30 mouse cellular contexts compared by ENCODE assay signal in genomic region chr17:67343006-67343405, GRCm38 (mm10). TPM values are rescaled to one million over a fixed set of nuclear protein-coding genes. Genes with fewer than 3 reads are reported as not detected.
A peak's percentile ranks its signal among the peaks of the same experiment; 100 is the strongest.
DNase-seq lines count a peak whose midpoint lies in the region; ATAC-seq and TF ChIP-seq lines count a peak whose summit lies in the region.
"Had no signal": no experiment of that assay in that cellular context is flagged by ENCODE, and none has a peak within 500 bp of the region (broad histone marks: within the 10 kb centered on the region; RNA-seq: fewer than 3 reads in every experiment).

No protein-coding gene starts in this region.

- TF ChIP-seq EP300 in heart, adult 2 months (IDR thresholded peaks at IDR 0.05; ENCODE audit: insufficient read depth, low read depth, low read length) = no peak

- H3K4me1 ChIP-seq in heart, adult 2 months (ENCODE audit: control insufficient read depth, insufficient read depth, low read length) = peaks cover 37% of the 10 kb centered on the region
- no peaks in the 10 kb centered on the region for H3K4me1 ChIP-seq in heart, embryonic 11.5 days (ENCODE audit: control insufficient read depth, insufficient read depth, low read length)
- peaks cover 54% of the 10 kb centered on the region for H3K4me1 ChIP-seq in brown adipose tissue, adult 24 weeks (ENCODE audit: control insufficient read depth, insufficient read depth, insufficient read length, low read length)
- H3K4me1 ChIP-seq in hindbrain, embryonic 10.5 days (replicated peaks) = peaks cover 7% of the 10 kb centered on the region; the same call in 1 of the 2 replicates
- H3K4me1 ChIP-seq: forebrain, embryonic 12.5 days had no signal

- 42% methylated on average over 6 of the region's 6 CpGs for WGBS in heart, adult 2 months
- WGBS in heart, embryonic 11.5 days (ENCODE audit: insufficient replicate concordance) = 54% methylated on average over 6 of the region's 6 CpGs
- WGBS in hindbrain, embryonic 10.5 days = 93% methylated on average over 6 of the region's 6 CpGs

- intact Hi-C loops in heart, adult 2 months (cut with DNase I) = no loop called here

- peak; percentile 52; the same call in 1 of the 2 replicates for ATAC-seq in frontal cortex, adult (ENCODE audit: low TSS enrichment)
- ATAC-seq in heart, embryonic 11.5 days (replicated peaks; ENCODE audit: insufficient number of reproducible peaks, low FRiP score, low TSS enrichment) = no peak
- ATAC-seq: forebrain, embryonic 15.5 days; hindbrain, postnatal 0 days; inflammation-experienced regulatory T-cells, adult 6 months; intestine, embryonic 16.5 days; Patski had no signal

- peak overlapping the region; percentile 31; the same call in 1 of the 2 replicates for H3K27ac ChIP-seq in heart, adult 2 months
- H3K27ac ChIP-seq in heart, embryonic 11.5 days (ENCODE audit: low read depth, low read length) = no peak overlapping the region
- H3K27ac ChIP-seq in brown adipose tissue, adult 24 weeks (replicated peaks; ENCODE audit: low read depth, low read length) = peak overlapping the region; percentile 81
- H3K27ac ChIP-seq in hindbrain, embryonic 10.5 days = no peak overlapping the region
- H3K27ac ChIP-seq: embryonic facial prominence, embryonic 10.5 days; embryonic facial prominence, embryonic 13.5 days; forebrain, embryonic 12.5 days; forebrain, embryonic 15.5 days; heart, embryonic 15.5 days; hindbrain, embryonic 14.5 days; hindbrain, postnatal 0 days had no signal

- TF ChIP-seq POLR2A in heart, adult 2 months (IDR thresholded peaks at IDR 0.05; ENCODE audit: insufficient read depth, low read depth, low read length) = no peak

- no peak overlapping the region for H3K4me3 ChIP-seq in heart, adult 2 months
- no peak overlapping the region for H3K4me3 ChIP-seq in heart, embryonic 11.5 days (ENCODE audit: low read depth, low read length)
- H3K4me3 ChIP-seq in brown adipose tissue, adult 24 weeks (ENCODE audit: insufficient read depth, low read depth, low read length) = no peak overlapping the region
- H3K4me3 ChIP-seq in hindbrain, embryonic 10.5 days = no peak overlapping the region
- H3K4me3 ChIP-seq: embryonic facial prominence, embryonic 10.5 days; embryonic facial prominence, embryonic 13.5 days; erythroblast, embryonic 14.5 days; forebrain, embryonic 12.5 days; forebrain, embryonic 15.5 days; heart, embryonic 12.5 days; heart, embryonic 15.5 days had no signal

- DNase-seq in frontal cortex, postnatal 36 days (ENCODE audit: low spot score in 2 of 2) = no peak
- DNase-seq in heart, adult 2 months = peak in 1 of 2 experiments; percentile 8
- DNase-seq in hindbrain, embryonic 10.5 days (ENCODE audit: low spot score) = no peak
- no peak for DNase-seq in urinary bladder, adult 2 months (ENCODE audit: low spot score)
- DNase-seq: adrenal gland, postnatal 10 days; adrenal gland, postnatal 36 days; cerebellum, adult 11-12 months; cerebellum, adult 8-10 months; cerebellum, postnatal 10 days; cerebellum, postnatal 36 days; embryo, embryonic 11 days; gastrocnemius, postnatal 10 days; gastrocnemius, postnatal 36 days; heart, postnatal 10 days; heart, postnatal 36 days had no signal

- H3K9me3 ChIP-seq in heart, embryonic 11.5 days (replicated peaks; ENCODE audit: control insufficient read depth, low read length) = no peaks in the 10 kb centered on the region
- no peaks in the 10 kb centered on the region for H3K9me3 ChIP-seq in hindbrain, embryonic 10.5 days
- H3K9me3 ChIP-seq: embryonic facial prominence, embryonic 10.5 days; embryonic facial prominence, embryonic 13.5 days; forebrain, embryonic 12.5 days; forebrain, embryonic 15.5 days; heart, embryonic 12.5 days; heart, embryonic 15.5 days had no signal

- peaks cover 17% of the 10 kb centered on the region for H3K36me3 ChIP-seq in heart, adult 2 months (ENCODE audit: control insufficient read depth, insufficient read depth, low read length)
- H3K36me3 ChIP-seq in heart, embryonic 11.5 days (ENCODE audit: control insufficient read depth, insufficient read depth, low read length) = no peaks in the 10 kb centered on the region
- no peaks in the 10 kb centered on the region for H3K36me3 ChIP-seq in hindbrain, embryonic 10.5 days
- H3K36me3 ChIP-seq: embryonic facial prominence, embryonic 10.5 days; embryonic facial prominence, embryonic 13.5 days; forebrain, embryonic 12.5 days; forebrain, embryonic 15.5 days; heart, embryonic 12.5 days; heart, embryonic 15.5 days had no signal

- no peak for TF ChIP-seq CTCF in heart, adult 2 months (IDR thresholded peaks at IDR 0.05)

- no peak overlapping the region for H3K4me2 ChIP-seq in heart, embryonic 11.5 days
- H3K4me2 ChIP-seq: embryonic facial prominence, embryonic 13.5 days; forebrain, embryonic 12.5 days; forebrain, embryonic 15.5 days; heart, embryonic 12.5 days; heart, embryonic 15.5 days; hindbrain, embryonic 14.5 days had no signal

- H3K9ac ChIP-seq in heart, adult 2 months (ENCODE audit: low read depth, low read length) = no peak overlapping the region
- H3K9ac ChIP-seq in heart, embryonic 11.5 days (ENCODE audit: low read depth, low read length) = no peak overlapping the region
- H3K9ac ChIP-seq: embryonic facial prominence, embryonic 13.5 days; forebrain, embryonic 12.5 days; forebrain, embryonic 15.5 days; heart, embryonic 12.5 days; heart, embryonic 15.5 days; hindbrain, embryonic 14.5 days had no signal

- H3K79me2 ChIP-seq in heart, adult 2 months (replicated peaks; ENCODE audit: control insufficient read depth, insufficient read depth, low read length) = peaks cover 6% of the 10 kb centered on the region

- H3K27me3 ChIP-seq in heart, adult 2 months (ENCODE audit: control insufficient read depth, insufficient read depth, low read length) = no peaks in the 10 kb centered on the region
- no peaks in the 10 kb centered on the region for H3K27me3 ChIP-seq in heart, embryonic 11.5 days (ENCODE audit: control insufficient read depth, insufficient read depth, low read length)
- no peaks in the 10 kb centered on the region for H3K27me3 ChIP-seq in hindbrain, embryonic 10.5 days (ENCODE audit: insufficient read depth, poor library complexity, severe bottlenecking)
- H3K27me3 ChIP-seq: embryonic facial prominence, embryonic 13.5 days; forebrain, embryonic 12.5 days; forebrain, embryonic 15.5 days; heart, embryonic 12.5 days; heart, embryonic 15.5 days; Patski had no signal

RNA-seq across cellular contexts. Expression of gene Ptprm, which starts 11.3 kb away (rescaled TPM):
- total RNA-seq in heart, adult 2 months (2021) = 10 to 100 TPM; 78.9 to 88.5 TPM
- 34.6 and 46.9 TPM in 2 replicates for polyA plus RNA-seq in heart, adult 2 months (2012; rRNA removed)
- polyA plus RNA-seq in heart, embryonic 11.5 days (2014; fragmentation: Nextera tagmentation; extraction: Ambion mirVana) = 15.9 and 16.0 TPM in 2 replicates
- 18.1 and 23.5 TPM in 2 replicates for polyA plus RNA-seq in brown adipose tissue, adult 24 weeks (2012; ENCODE audit: insufficient read depth, insufficient read length, missing spikeins)
- polyA plus RNA-seq in hindbrain, embryonic 10.5 days (2016; fragmentation: Nextera tagmentation; extraction: Ambion mirVana) = 6.3 and 8.1 TPM in 2 replicates
- polyA plus RNA-seq in urinary bladder, adult 2 months (2012; rRNA removed) = 15.0 and 20.1 TPM in 2 replicates
- polyA plus RNA-seq: erythroblast, embryonic 14.5 days; inflammation-experienced regulatory T-cells, adult 6 months had no signal

Comparison
In these comparisons a context has a peak if more than half of its experiments do, and no peak if none do; other contexts are left out.
1. H3K27ac ChIP-seq: peak in heart, adult 2 months (single experiment) and brown adipose tissue, adult 24 weeks (single experiment); none in heart, embryonic 11.5 days (single experiment) and hindbrain, embryonic 10.5 days (single experiment).